Mouse (Mus musculus) right cerebral cortex, postnatal 25 days (tissue): ENCODE data around the gene Vmn1r236.

ENCODE experiments used
- DNase-seq: peaks from one replicate; pipeline ENCODE4 v3.0.0; 2022

Gene Vmn1r236

GRCm38 (mm10) chr17:21282642-21283041, at the start of gene Vmn1r236:
Gene Vmn1r236 (plus strand): TSS chr17:21282942.
- DNase-seq, result no peak

- no peak for DNase-seq
Measured at GRCm38 (mm10) chr17:21256111-21256510, 26.6 kb upstream of the Vmn1r236 start, which contains the start of gene Vmn1r235. Gene Vmn1r235 (plus strand): TSS chr17:21256411.

- DNase-seq, result peak; percentile 5
Measured at GRCm38 (mm10) chr17:21272103-21272502, 10.6 kb upstream of the Vmn1r236 start.

DNA sequence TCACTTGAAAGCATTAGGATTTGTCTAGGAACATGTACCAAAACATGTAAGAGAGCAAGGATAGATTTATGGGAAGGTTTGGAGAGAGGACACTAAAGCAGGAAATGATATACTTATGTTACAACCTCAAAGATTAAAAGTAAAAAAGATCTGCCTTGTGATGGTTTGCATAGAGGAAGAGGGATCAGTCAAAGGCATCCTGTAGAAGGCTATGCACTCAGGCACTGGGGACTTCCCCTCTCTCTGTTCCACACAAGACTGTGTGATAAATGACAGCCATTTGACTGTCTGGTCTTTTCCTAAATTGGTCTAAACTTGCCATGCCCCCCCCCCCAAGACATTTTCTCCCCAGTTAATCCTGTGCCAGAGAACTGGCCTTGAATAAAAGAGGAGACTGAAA, 1.7 kb downstream of the Vmn1r236 start:
- DNase-seq, result no peak

- no peak for DNase-seq
Measured at GRCm38 (mm10) chr17:21289695-21290094, 7.0 kb downstream of the Vmn1r236 start.

- no peak for DNase-seq
Measured at GRCm38 (mm10) chr17:21311565-21311964, 28.8 kb downstream of the Vmn1r236 start, which contains the start of gene Vmn1r237. Gene Vmn1r237 (plus strand): TSS chr17:21311865.
